Mouse (Mus musculus): Measurements from ENCODE around the gene Dctn1.

Gene Dctn1

GRCm38 (mm10) chr6:83172240-83172920 is 6.7 kb downstream of the Dctn1 start:
- DNase-seq = no peak

- no peak for DNase-seq
Observed at GRCm38 (mm10) chr6:83175996-83176395, 10.3 kb downstream of the Dctn1 start.

GRCm38 (mm10) chr6:83179390-83180117 is 13.8 kb downstream of the Dctn1 start:
- peak; percentile 25 for DNase-seq

GRCm38 (mm10) chr6:83180605-83181004 is 14.9 kb downstream of the Dctn1 start:
- no peak for DNase-seq

- no peak for DNase-seq
Observed at GRCm38 (mm10) chr6:83184858-83185435, 19.2 kb downstream of the Dctn1 start.

- peak; percentile 45 for DNase-seq
Observed at GRCm38 (mm10) chr6:83185895-83186861, 20.5 kb downstream of the Dctn1 start.

GRCm38 (mm10) chr6:83186946-83187345 is 21.2 kb downstream of the Dctn1 start:
- no peak for DNase-seq

GRCm38 (mm10) chr6:83193571-83193970 is 27.9 kb downstream of the Dctn1 start:
- DNase-seq = no peak

- peak; percentile 25 for DNase-seq
Observed at GRCm38 (mm10) chr6:83197345-83198004, 31.8 kb downstream of the Dctn1 start.

GRCm38 (mm10) chr6:83203320-83203719 is 37.6 kb downstream of the Dctn1 start:
- DNase-seq = no peak

- no peak for DNase-seq
Observed at GRCm38 (mm10) chr6:83205851-83206250, 40.1 kb downstream of the Dctn1 start.

- DNase-seq = peak; percentile 29
Observed at GRCm38 (mm10) chr6:83206321-83206720, 40.6 kb downstream of the Dctn1 start.

GRCm38 (mm10) chr6:83207361-83208049 is 41.8 kb downstream of the Dctn1 start:
- DNase-seq = no peak

- DNase-seq = no peak
Observed at GRCm38 (mm10) chr6:83208050-83208400, 42.3 kb downstream of the Dctn1 start.

- no peak for DNase-seq
Observed at GRCm38 (mm10) chr6:83210495-83210894, 44.8 kb downstream of the Dctn1 start.

GRCm38 (mm10) chr6:83211526-83211925 is 45.8 kb downstream of the Dctn1 start:
- DNase-seq = no peak

- peak; percentile 82 for DNase-seq
Observed at GRCm38 (mm10) chr6:83215002-83215666, 49.4 kb downstream of the Dctn1 start.

- DNase-seq = no peak
Observed at GRCm38 (mm10) chr6:83219814-83220213, 54.1 kb downstream of the Dctn1 start, which contains the start of gene Slc4a5. Gene Slc4a5 (plus strand): TSS chr6:83219828.

GRCm38 (mm10) chr6:83231486-83231885 is 65.8 kb downstream of the Dctn1 start:
- no peak for DNase-seq

GRCm38 (mm10) chr6:83233306-83233705 is 67.6 kb downstream of the Dctn1 start:
- DNase-seq = no peak

GRCm38 (mm10) chr6:83234280-83234741 is 68.6 kb downstream of the Dctn1 start:
- DNase-seq = no peak
